Mouse (Mus musculus) kidney, embryonic 14.5 days (tissue): Measurements from ENCODE around the gene 2010111I01Rik. TPM values are rescaled to one million over a fixed set of nuclear protein-coding genes. Genes with fewer than 3 reads are reported as not detected.

Experiments used
- ATAC-seq: fragments of 200-750 bp; cut with Nextera tagmentation; 2 replicates; pipeline ENCODE4 v1.8.0; 2017; ENCODE audit warnings: moderate number of reproducible peaks, mild to moderate bottlenecking, moderate TSS enrichment, moderate library complexity; ENCODE audit not compliant: low FRiP score, low TSS enrichment
- H3K27ac ChIP-seq: fragments of 300-500 bp; sonication (generic); 2 replicates; pipeline ENCODE4 v1.5.1; 2014; ENCODE audit warnings: low read depth, mild to moderate bottlenecking, low read length, moderate library complexity, mixed read lengths
- H3K27me3 ChIP-seq: fragments of 300-500 bp; sonication (generic); 2 replicates; pipeline ENCODE4 v1.6.1; 2014; ENCODE audit warnings: mild to moderate bottlenecking, low read length; ENCODE audit not compliant: control insufficient read depth, insufficient read depth
- H3K36me3 ChIP-seq: fragments of 300-500 bp; sonication (generic); 2 replicates; pipeline ENCODE4 v1.6.1; 2014; ENCODE audit warnings: low read length, mixed read lengths; ENCODE audit not compliant: control insufficient read depth, insufficient read depth
- H3K4me1 ChIP-seq: fragments of 300-500 bp; sonication (generic); 2 replicates; pipeline ENCODE4 v1.6.1; 2014; ENCODE audit warnings: low read length, mixed read lengths; ENCODE audit not compliant: control insufficient read depth, insufficient read depth
- H3K4me2 ChIP-seq: fragments of 300-500 bp; sonication (generic); replicated peaks from 2 replicates; pipeline ENCODE4 v1.6.1; 2014; ENCODE audit warnings: low read depth, mild to moderate bottlenecking, low read length
- H3K4me3 ChIP-seq: fragments of 300-500 bp; sonication (generic); 2 replicates; pipeline ENCODE4 v1.5.1; 2014; ENCODE audit warnings: mild to moderate bottlenecking, low read length
- H3K9ac ChIP-seq: fragments of 300-500 bp; sonication (generic); 2 replicates; pipeline ENCODE4 v1.6.1; 2014; ENCODE audit warnings: low read depth, mild to moderate bottlenecking, low read length, moderate library complexity
- H3K9me3 ChIP-seq: fragments of 300-500 bp; sonication (generic); 2 replicates; pipeline ENCODE4 v1.6.1; 2016; ENCODE audit warnings: low read length; ENCODE audit not compliant: control insufficient read depth
- WGBS: fragments of 180-500 bp; shearing (Covaris S2); extraction: QIAGEN DNeasy Blood & Tissue Kit; methylation state at CpG from one replicate; pipeline ENCODE4 v1.1.7; 2014; 5-methylcytosine and 5-hydroxymethylcytosine counted together
- polyA plus RNA-seq: library from polyadenylated mRNA; unstranded; fragments of >200 nt; fragmentation: Nextera tagmentation; extraction: Ambion mirVana; gene quantifications from 2 replicates; pipeline ENCODE4 v1.2.1, GENCODE M21; 2014

Gene 2010111I01Rik
- polyA plus RNA-seq, 1 experiment from 2014 or later, result 153 TPM

- H3K9me3 ChIP-seq, result no peaks in the 10 kb centered on the region
- no peaks in the 10 kb centered on the region for H3K36me3 ChIP-seq
- ATAC-seq, result no peak
- H3K9ac ChIP-seq, result no peak overlapping the region
- peaks cover 37% of the 10 kb centered on the region for H3K4me1 ChIP-seq
- no peak overlapping the region for H3K4me3 ChIP-seq
- peak overlapping the region; percentile 4; the same call in 1 of the 2 replicates for H3K27ac ChIP-seq
- no peak overlapping the region for H3K4me2 ChIP-seq
- WGBS, result 47% methylated on average over 5 of the region's 5 CpGs
- H3K27me3 ChIP-seq, result no peaks in the 10 kb centered on the region
Measured at GRCm38 (mm10) chr13:63270191-63270590, 305.5 kb downstream of the 2010111I01Rik start.

DNA sequence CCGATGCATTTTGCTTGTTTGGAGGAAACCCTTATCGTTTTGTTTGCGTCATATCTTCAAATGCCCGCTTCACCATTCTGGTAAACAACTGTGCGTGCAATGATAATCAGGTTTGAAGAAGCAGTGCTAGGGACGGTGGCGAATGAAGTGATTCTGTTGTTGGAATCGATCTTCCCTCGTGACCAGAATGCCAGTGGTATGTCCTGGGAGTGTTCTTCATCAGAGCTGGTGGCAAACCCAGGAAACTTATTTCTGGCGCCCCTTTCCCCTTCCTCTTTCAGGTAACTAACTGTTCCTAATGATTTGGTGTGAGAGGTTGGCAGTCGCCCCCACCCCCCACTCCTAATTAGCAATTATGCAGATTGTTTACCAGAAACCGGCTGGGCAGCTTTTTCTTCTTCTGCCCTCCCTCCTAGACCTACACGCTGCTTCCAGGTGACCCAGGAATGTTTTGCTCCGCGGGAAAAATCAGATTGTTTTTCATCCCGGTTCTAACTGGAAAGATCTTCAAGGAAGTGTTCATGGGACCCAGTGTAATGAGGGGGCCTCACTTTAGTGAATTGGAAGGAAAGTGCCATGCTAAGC lies 307.4 kb downstream of the 2010111I01Rik start:
- H3K9me3 ChIP-seq, result no peaks in the 10 kb centered on the region
- H3K36me3 ChIP-seq, result no peaks in the 10 kb centered on the region
- 0 out of 2 replicates have a peak overlapping the region, but pooled peaks have one; percentile 14 for H3K9ac ChIP-seq
- no peaks in the 10 kb centered on the region for H3K27me3 ChIP-seq
- H3K4me2 ChIP-seq, result peak overlapping the region; percentile 55
- H3K4me3 ChIP-seq, result peak overlapping the region; percentile 50
- peaks cover 39% of the 10 kb centered on the region for H3K4me1 ChIP-seq
- ATAC-seq, result no peak
- H3K27ac ChIP-seq, result peak overlapping the region; percentile 91
- WGBS, result 13% methylated on average over 16 of the region's 16 CpGs

DNA sequence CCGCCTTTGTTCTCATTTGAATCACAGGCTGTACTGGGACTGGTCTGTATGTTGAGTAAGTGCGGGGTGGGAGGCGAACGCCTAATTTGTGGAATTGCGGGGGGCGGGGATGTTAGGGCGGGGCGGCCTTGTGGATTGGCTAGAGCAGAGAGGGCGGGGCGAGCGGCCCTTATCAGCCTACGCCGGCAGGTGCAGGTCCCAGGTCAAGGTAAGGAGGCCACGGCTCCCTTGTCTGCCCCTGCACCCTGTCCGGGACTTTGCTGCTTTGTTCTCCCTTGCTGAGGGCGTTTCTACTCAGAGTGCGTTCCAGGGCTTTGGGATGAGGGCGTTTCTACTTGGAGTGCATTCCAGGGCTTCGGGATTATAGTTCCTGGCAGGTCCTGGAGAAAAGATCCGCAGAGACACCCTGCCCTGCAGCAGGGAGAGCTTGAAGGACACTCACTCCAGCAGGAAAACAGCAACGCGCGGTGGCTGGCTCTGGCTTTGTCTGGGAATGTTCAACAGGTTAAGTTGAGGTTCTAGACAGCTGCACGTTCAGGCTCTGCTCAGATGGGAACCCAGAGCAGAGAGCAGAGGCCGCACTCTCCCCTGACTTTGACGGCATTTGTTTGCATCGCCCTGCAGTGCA lies 308.0 kb downstream of the 2010111I01Rik start:
- WGBS, result 5% methylated on average over 26 of the region's 27 CpGs
- H3K4me1 ChIP-seq, result peaks cover 40% of the 10 kb centered on the region
- peak; percentile 93 for ATAC-seq

DNA sequence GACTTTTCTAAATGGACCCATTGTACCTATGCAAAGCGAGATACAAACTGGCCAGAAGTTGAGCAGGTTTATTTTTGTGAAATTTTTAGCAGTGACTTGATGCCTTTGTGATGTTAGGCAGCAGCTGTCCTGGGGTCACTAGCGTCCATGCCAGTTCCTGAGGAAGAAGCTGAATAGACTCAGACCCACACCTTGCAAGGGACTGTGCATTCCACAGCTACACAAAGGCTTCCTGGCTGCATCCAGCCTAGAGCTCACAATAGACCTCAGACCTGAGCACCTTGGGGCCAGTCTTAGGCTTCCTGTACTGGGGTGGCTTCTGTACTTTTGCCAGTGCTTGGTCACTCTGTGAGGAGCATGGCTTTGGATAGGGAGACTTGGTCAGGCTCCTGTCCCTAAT lies 309.2 kb downstream of the 2010111I01Rik start:
- Histone ChIP-seq H3K4me3 (peak overlapping the region; percentile 50), H3K27me3 (no peaks in the 10 kb centered on the region), H3K9ac (peak overlapping the region; percentile 58), H3K9me3 (no peaks in the 10 kb centered on the region), H3K27ac (peak overlapping the region; percentile 7; the same call in 1 of the 2 replicates), H3K36me3 (no peaks in the 10 kb centered on the region), H3K4me2 (peak overlapping the region; percentile 55), H3K4me1 (peaks cover 46% of the 10 kb centered on the region)
- 40% methylated on average over 2 of the region's 2 CpGs for WGBS
- no peak for ATAC-seq

More for the DNA sequence above, 308.0 kb downstream of the 2010111I01Rik start:
- H3K4me2 ChIP-seq, result peak overlapping the region; percentile 55
- H3K27ac ChIP-seq, result peak overlapping the region; percentile 91
- H3K4me3 ChIP-seq, result peak overlapping the region; percentile 50
- H3K9ac ChIP-seq, result peak overlapping the region; percentile 58
- H3K27me3 ChIP-seq, result no peaks in the 10 kb centered on the region
- H3K36me3 ChIP-seq, result no peaks in the 10 kb centered on the region
- no peaks in the 10 kb centered on the region for H3K9me3 ChIP-seq

DNA sequence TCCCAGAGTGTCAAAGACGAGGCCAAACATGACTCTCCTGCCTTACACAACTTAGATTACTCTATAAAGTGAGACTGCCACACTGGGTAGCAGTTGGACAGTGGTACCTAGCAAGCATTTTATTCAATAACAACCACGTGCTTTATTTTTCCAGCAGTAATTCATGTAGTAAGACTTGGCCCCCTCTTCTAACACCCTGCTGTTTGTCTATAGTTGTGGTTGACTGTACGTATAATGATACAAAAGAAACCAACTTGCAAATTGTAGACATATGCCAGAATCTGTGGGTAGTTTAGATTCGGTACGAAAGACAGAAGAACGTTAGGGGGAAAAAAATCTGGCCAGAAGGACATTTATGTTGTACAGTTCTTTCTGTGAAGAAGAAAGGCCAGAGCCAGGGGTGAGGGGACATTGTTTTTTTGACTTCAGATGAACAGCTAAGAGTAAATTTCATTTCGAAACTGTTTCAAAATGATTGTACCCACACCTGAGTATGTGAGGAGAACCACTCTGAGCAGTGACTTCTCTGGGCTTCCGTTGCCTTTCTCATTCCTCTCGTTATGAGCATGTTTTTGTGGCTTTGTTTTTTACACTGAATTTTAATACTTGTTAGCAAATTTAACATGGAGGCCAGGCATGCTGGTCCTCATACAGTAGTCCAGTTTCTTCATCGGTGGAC lies 309.9 kb downstream of the 2010111I01Rik start:
- ATAC-seq, result no peak
- Histone ChIP-seq H3K4me3 (peak overlapping the region; percentile 50), H3K9ac (peak overlapping the region; percentile 58; the same call in 1 of the 2 replicates), H3K27me3 (no peaks in the 10 kb centered on the region), H3K27ac (no peak overlapping the region), H3K36me3 (no peaks in the 10 kb centered on the region), H3K9me3 (no peaks in the 10 kb centered on the region), H3K4me1 (peaks cover 46% of the 10 kb centered on the region), H3K4me2 (peak overlapping the region; percentile 55)
- WGBS, result 63% methylated on average over 10 of the region's 10 CpGs

DNA sequence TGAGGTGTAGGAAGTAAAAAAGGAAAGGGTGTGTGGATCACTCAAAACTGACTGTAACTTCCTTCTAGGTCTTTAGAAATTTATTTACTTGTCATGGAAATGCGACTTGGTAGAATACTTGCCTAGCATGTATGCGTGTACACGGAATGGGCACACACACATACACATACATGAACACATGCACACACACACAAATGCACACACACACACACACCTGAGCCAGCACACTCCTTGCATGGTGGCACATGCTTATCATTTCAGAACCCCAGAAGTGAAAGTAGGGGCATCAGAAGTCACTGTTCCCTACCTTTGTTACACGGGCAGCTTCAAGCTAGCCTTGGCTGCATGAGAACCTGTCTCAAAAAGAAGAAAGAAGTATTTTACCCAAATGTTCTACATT lies 311.7 kb downstream of the 2010111I01Rik start:
- ATAC-seq, result no peak
- Histone ChIP-seq H3K27me3 (no peaks in the 10 kb centered on the region), H3K9ac (no peak overlapping the region), H3K4me3 (no peak overlapping the region; the same call in 1 of the 2 replicates), H3K9me3 (no peaks in the 10 kb centered on the region), H3K4me2 (no peak overlapping the region; the same call in 1 of the 2 replicates), H3K27ac (no peak overlapping the region), H3K4me1 (peaks cover 55% of the 10 kb centered on the region), H3K36me3 (no peaks in the 10 kb centered on the region)
- 92% methylated on average over 4 of the region's 4 CpGs for WGBS

DNA sequence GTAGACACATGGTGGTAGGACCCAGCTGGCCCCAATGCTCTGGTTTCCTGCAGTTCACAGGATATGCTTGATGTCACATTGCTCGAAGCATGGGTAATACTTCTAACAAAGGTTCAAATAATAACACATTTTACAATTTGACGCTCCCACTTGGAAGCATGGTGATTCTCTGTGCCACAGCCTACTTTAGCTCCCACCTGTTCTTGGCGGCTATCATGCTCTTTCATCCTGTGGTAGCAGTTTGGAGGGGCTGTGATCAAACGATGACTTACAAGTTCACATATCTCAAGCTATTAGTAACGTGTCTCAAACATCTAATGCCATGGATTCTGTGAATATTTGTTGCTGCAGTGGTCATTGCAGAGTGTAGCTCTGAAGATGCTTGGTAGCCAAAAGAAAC lies 312.6 kb downstream of the 2010111I01Rik start:
- peaks cover 7% of the 10 kb centered on the region; the same call in 1 of the 2 replicates for H3K36me3 ChIP-seq
- H3K9ac ChIP-seq, result no peak overlapping the region; the same call in 1 of the 2 replicates
- ATAC-seq, result no peak
- H3K4me3 ChIP-seq, result no peak overlapping the region
- no peaks in the 10 kb centered on the region for H3K9me3 ChIP-seq
- H3K27me3 ChIP-seq, result no peaks in the 10 kb centered on the region
- 47% methylated on average over 5 of the region's 5 CpGs for WGBS
- peaks cover 50% of the 10 kb centered on the region for H3K4me1 ChIP-seq
- no peak overlapping the region; the same call in 1 of the 2 replicates for H3K27ac ChIP-seq
- H3K4me2 ChIP-seq, result no peak overlapping the region

DNA sequence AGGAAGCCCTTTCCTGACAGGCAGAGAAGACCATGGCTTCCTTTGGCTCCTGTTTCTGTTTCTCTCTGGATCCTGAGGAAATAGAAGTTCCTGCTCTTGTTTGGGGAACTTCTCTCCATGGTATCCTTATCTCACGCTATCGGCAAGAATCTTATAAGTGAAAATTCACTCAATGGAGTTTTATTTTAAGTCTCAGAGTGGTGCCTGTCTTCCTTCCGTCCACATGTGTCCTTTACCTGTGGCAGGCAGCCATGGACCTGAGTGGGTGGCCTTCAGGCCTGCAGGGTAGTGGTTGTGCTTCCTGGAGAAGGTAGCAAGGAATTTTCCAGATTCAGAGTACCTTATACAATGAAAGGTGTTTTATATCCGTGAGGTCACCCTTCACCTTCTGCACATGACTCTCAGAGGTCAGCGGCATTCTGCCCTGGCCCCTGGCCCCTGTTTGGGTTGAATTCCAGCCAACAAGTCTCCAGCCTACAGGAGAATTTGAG lies 313.5 kb downstream of the 2010111I01Rik start:
- Histone ChIP-seq H3K4me2 (peak overlapping the region; percentile 13), H3K27ac (peak overlapping the region; percentile 49), H3K4me1 (peaks cover 49% of the 10 kb centered on the region), H3K27me3 (no peaks in the 10 kb centered on the region), H3K9me3 (no peaks in the 10 kb centered on the region), H3K9ac (no peak overlapping the region), H3K4me3 (no peak overlapping the region), H3K36me3 (peaks cover 16% of the 10 kb centered on the region; the same call in 1 of the 2 replicates)
- WGBS, result 27% methylated on average over 5 of the region's 5 CpGs
- no peak for ATAC-seq
